20 mouse cellular contexts compared by ENCODE assay signal in the genomic region with DNA sequence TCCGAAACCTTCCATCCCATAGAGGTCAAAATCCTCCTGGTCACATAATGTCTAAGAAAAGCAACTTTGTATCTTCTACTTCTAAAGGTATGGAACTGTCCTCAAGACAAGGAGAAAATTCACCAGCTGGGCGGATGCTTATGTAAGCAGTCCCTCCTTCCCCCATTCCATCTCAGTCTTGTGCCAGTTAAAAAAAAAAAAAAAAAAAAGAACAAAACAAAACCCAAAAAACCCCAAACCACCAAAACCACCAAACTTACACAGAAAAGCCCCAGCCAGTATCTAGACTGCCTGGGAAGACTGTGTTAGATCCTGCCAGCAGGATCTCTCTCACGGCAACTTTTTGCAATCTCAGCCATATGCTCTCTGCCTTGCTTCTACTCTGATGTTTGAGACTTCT.
"Had no signal": no experiment of that assay in that cellular context is flagged by ENCODE, and none has a peak within 500 bp of the region (broad histone marks: within the 10 kb centered on the region; RNA-seq: fewer than 3 reads in every experiment).

No protein-coding gene starts in this region.

- H3K4me2 ChIP-seq: lung, embryonic 14.5 days; midbrain, embryonic 13.5 days; midbrain, embryonic 15.5 days; neural tube, embryonic 13.5 days; neural tube, embryonic 15.5 days; stomach, embryonic 15.5 days had no signal

- DNase-seq: lung, adult 18-20 months; lung, embryonic 14.5 days; lung, postnatal 10 days; lung, postnatal 4 days; retina, postnatal 1 day; right cerebral cortex, adult 18-20 months; right cerebral cortex, postnatal 25 days; right cerebral cortex, postnatal 4 days; thymus, adult 2 months; thymus, postnatal 25 days; thymus, postnatal 4 days had no signal

- H3K9ac ChIP-seq: liver, embryonic 14.5 days; lung, embryonic 14.5 days; midbrain, embryonic 13.5 days; midbrain, embryonic 15.5 days; neural tube, embryonic 13.5 days; neural tube, embryonic 15.5 days; stomach, embryonic 15.5 days had no signal

- H3K4me3 ChIP-seq: midbrain, embryonic 10.5 days; midbrain, embryonic 13.5 days; midbrain, embryonic 15.5 days; myocyte; neural tube, embryonic 13.5 days; neural tube, embryonic 15.5 days; stomach, embryonic 15.5 days had no signal

- H3K36me3 ChIP-seq: midbrain, embryonic 10.5 days; midbrain, embryonic 13.5 days; midbrain, embryonic 15.5 days; neural tube, embryonic 13.5 days; neural tube, embryonic 15.5 days; stomach, embryonic 15.5 days had no signal

- H3K4me1 ChIP-seq: midbrain, embryonic 13.5 days; midbrain, embryonic 15.5 days; neural tube, embryonic 13.5 days; neural tube, embryonic 15.5 days; stomach, embryonic 15.5 days had no signal

- H3K27ac ChIP-seq: liver, embryonic 14.5 days; midbrain, embryonic 10.5 days; midbrain, embryonic 13.5 days; midbrain, embryonic 15.5 days; neural tube, embryonic 13.5 days; neural tube, embryonic 15.5 days; stomach, embryonic 15.5 days; stomach, postnatal 0 days had no signal

- H3K9me3 ChIP-seq: midbrain, embryonic 10.5 days; midbrain, embryonic 13.5 days; midbrain, embryonic 15.5 days; neural tube, embryonic 13.5 days; neural tube, embryonic 15.5 days; stomach, embryonic 15.5 days had no signal

- H3K27me3 ChIP-seq: midbrain, embryonic 13.5 days; midbrain, embryonic 15.5 days; neural tube, embryonic 13.5 days; neural tube, embryonic 15.5 days; stomach, embryonic 15.5 days had no signal

- ATAC-seq: midbrain, embryonic 13.5 days; midbrain, embryonic 15.5 days had no signal
